Mouse (Mus musculus): ENCODE data around the gene Xpnpep3.

DNA sequence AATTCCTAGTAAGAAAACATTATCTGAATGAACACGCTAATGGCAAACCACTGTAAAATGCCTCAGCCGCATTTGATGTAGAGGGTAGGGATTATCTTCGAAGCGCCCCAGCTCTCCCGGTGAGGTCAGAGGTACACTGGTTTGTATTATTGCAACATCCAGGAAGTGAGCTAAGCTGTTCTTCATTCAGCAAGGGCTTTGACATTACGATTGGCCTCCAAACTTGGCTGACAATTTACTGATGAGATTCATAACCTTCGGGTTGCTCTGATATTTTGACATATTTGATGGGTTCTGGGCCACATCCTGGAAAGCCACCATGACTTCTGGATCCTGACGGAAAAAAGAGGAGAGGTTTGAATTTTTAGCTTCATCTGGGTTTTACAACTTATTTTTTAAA, 34.7 kb upstream of the Xpnpep3 start:
- TF ChIP-seq CTCF (IDR thresholded peaks at IDR 0.05; ENCODE audit: control insufficient read depth, insufficient read depth, insufficient replicate concordance, low read depth, low read length) (no peak), POLR2A (IDR thresholded peaks at IDR 0.05; ENCODE audit: control insufficient read depth, low read depth, low read length) (no peak)
